In the genomic region with DNA sequence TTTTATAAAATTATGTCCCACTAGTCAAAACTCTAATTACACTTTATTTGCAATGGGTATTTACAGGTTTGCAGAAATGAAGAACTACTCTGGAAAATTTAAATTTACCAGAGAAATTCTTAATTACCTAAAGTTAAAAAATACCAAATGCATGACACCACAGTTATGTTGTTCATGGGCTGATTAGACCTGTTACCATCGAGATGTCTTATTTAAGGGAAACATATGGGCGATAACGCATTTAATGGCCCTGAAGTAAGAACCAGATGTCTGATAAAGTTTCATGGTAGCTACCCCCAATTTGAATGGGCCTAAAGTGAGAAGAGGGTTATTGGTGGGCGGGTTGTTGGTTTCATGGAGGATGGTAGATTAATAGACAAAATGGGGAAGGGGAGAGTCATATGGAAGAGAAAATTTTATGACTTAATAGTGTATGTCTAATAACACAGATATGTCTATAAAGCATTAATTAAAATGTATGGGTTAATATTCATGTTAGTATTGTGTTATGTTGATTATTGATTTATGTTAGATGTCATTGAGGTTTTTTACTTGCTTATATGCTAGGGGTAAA, we compare ENCODE assay signal across 15 mouse cellular contexts.
DNase-seq lines count a peak whose midpoint lies in the region; ATAC-seq lines count a peak whose summit lies in the region.
"Had no signal": no experiment of that assay in that cellular context is flagged by ENCODE, and none has a peak within 500 bp of the region (broad histone marks: within the 10 kb centered on the region; RNA-seq: fewer than 3 reads in every experiment).

No protein-coding gene starts in this region.

- peak; percentile 4 for DNase-seq in 3134 (ENCODE audit: extremely low read depth, insufficient read length, low spot score)
- peak; percentile 6 for DNase-seq in 416B (ENCODE audit: low read depth)
- no peak for DNase-seq in layer of hippocampus, adult 9-11 months
- DNase-seq in right cerebral cortex, postnatal 10 days (ENCODE audit: low spot score in 2 of 2), result no peak
- DNase-seq: adrenal gland, adult 8-10 months; adrenal gland, postnatal 36 days; cerebellum, adult 11 months; cerebellum, adult 8-10 months; gastrocnemius, postnatal 14 days; heart, postnatal 36 days; kidney, adult 11 months had no signal

- peak; percentile 56 for ATAC-seq in granulocyte monocyte progenitor cell, adult 5-6 weeks (replicated peaks; ENCODE audit: poor library complexity, severe bottlenecking)
- peak; percentile 63 for ATAC-seq in neutrophil, adult 5-6 weeks (ENCODE audit: extremely low read depth, insufficient number of reproducible peaks, low FRiP score, poor library complexity, severe bottlenecking)
- ATAC-seq: forebrain, embryonic 13.5 days; hindbrain, postnatal 0 days had no signal

Comparison
In these comparisons a context has a peak if more than half of its experiments do, and no peak if none do; other contexts are left out.
1. DNase-seq: peak in 3134 (single experiment) and 416B (single experiment); none in layer of hippocampus, adult 9-11 months (single experiment) and right cerebral cortex, postnatal 10 days (0 of 2).